In genomic region chr7:143823266-143823605, GRCm38 (mm10) we compare ENCODE assay signal across 8 mouse cellular contexts. TPM values are rescaled to one million over a fixed set of nuclear protein-coding genes. Genes with fewer than 3 reads are reported as not detected.
DNase-seq lines count a peak whose midpoint lies in the region; ATAC-seq and TF ChIP-seq lines count a peak whose summit lies in the region.

No protein-coding gene starts in this region.

- no peaks in the 10 kb centered on the region for H3K27me3 ChIP-seq in thymus, adult 2 months (ENCODE audit: control insufficient read depth, insufficient read depth, low read length)
- no peaks in the 10 kb centered on the region for H3K27me3 ChIP-seq in limb, embryonic 15.5 days

- WGBS in thymus, adult 2 months: 66% methylated on average over 4 of the region's 4 CpGs
- WGBS in limb, embryonic 15.5 days: 56% methylated on average over 4 of the region's 4 CpGs

- intact Hi-C loops in gastrocnemius, adult 2 months (cut with DNase I): loop anchor here (10.0 kb wide), 1 partner anchor 228 kb away; no protein-coding TSS in a partner anchor
- intact Hi-C loops in gastrocnemius, postnatal 36 days (cut with DNase I): no loop called here

- no peak for ATAC-seq in limb, embryonic 15.5 days (ENCODE audit: insufficient number of reproducible peaks, low FRiP score, low TSS enrichment, low read depth)

- no peaks in the 10 kb centered on the region; the same call in 1 of the 2 replicates for H3K36me3 ChIP-seq in thymus, adult 2 months (ENCODE audit: control insufficient read depth, insufficient read depth, low read length)
- H3K36me3 ChIP-seq in limb, embryonic 15.5 days: peaks cover 8% of the 10 kb centered on the region

- peaks cover 11% of the 10 kb centered on the region for H3K4me1 ChIP-seq in thymus, adult 2 months (replicated peaks; ENCODE audit: control insufficient read depth, insufficient read depth, low read length)
- H3K4me1 ChIP-seq in limb, embryonic 15.5 days: peaks cover 11% of the 10 kb centered on the region

- peak overlapping the region; percentile 89 for H3K4me3 ChIP-seq in gastrocnemius, adult 2 months
- H3K4me3 ChIP-seq in thymus, adult 2 months (ENCODE audit: control insufficient read depth, insufficient read depth, low read length): peak overlapping the region; percentile 36
- H3K4me3 ChIP-seq in limb, embryonic 15.5 days: peak overlapping the region; percentile 65

- peak; percentile 32 for DNase-seq in gastrocnemius, adult 2 months
- DNase-seq in gastrocnemius, postnatal 36 days: no peak
- no peak for DNase-seq in thymus, adult 2 months
- DNase-seq in thymus, postnatal 25 days: no peak
- DNase-seq in testis, postnatal 14 days (ENCODE audit: low spot score): peak; percentile 67
- DNase-seq in layer of hippocampus, adult 11-12 months (ENCODE audit: low spot score): no peak
- DNase-seq in Muller cell, postnatal 12 days (ENCODE audit: inconsistent ontology term): no peak

- H3K4me2 ChIP-seq in limb, embryonic 15.5 days: peak overlapping the region; percentile 70

- H3K9ac ChIP-seq in limb, embryonic 15.5 days: peak overlapping the region; percentile 35; the same call in 1 of the 2 replicates

- H3K9me3 ChIP-seq in limb, embryonic 15.5 days: no peaks in the 10 kb centered on the region

- peak overlapping the region; percentile 93 for H3K27ac ChIP-seq in gastrocnemius, adult 2 months
- H3K27ac ChIP-seq in thymus, adult 2 months (ENCODE audit: control insufficient read depth, insufficient read depth, low read length): peak overlapping the region; percentile 54
- peak overlapping the region; percentile 79 for H3K27ac ChIP-seq in limb, embryonic 15.5 days

- no peak for TF ChIP-seq CTCF in gastrocnemius, adult 2 months (IDR thresholded peaks at IDR 0.05)
- TF ChIP-seq CTCF in thymus, adult 2 months (IDR thresholded peaks at IDR 0.05; ENCODE audit: borderline replicate concordance, control insufficient read depth, extremely low read depth, insufficient read depth, low read length, poor library complexity): no peak

- no peak for TF ChIP-seq POLR2A in thymus, adult 2 months (IDR thresholded peaks at IDR 0.05; ENCODE audit: control insufficient read depth, extremely low read depth, insufficient read depth, low read length, poor library complexity)

RNA-seq across cellular contexts. Expression of gene Dhcr7, which starts 0.3 kb away (rescaled TPM):
- total RNA-seq in gastrocnemius, adult 2 months (2021): 1 to 10 TPM; 4.2 to 7.6 TPM
- total RNA-seq in gastrocnemius, postnatal 36 days (2021): 1 to 10 TPM; 4.4 to 4.6 TPM
- polyA plus RNA-seq in thymus, adult 2 months (2012; rRNA removed): 246 and 256 TPM in 2 replicates
- 45.2 and 46.8 TPM in 2 replicates for polyA plus RNA-seq in limb, embryonic 15.5 days (2015; fragmentation: Nextera tagmentation; extraction: Ambion mirVana)

RNA-seq across cellular contexts. Expression of gene Nadsyn1, which starts 0.6 kb away (rescaled TPM):
- total RNA-seq in gastrocnemius, adult 2 months (2021): 1 to 10 TPM; 3.7 to 4.6 TPM
- 1 to 10 TPM; 3.6 to 3.9 TPM for total RNA-seq in gastrocnemius, postnatal 36 days (2021)
- 14.0 and 17.7 TPM in 2 replicates for polyA plus RNA-seq in thymus, adult 2 months (2012; rRNA removed)
- polyA plus RNA-seq in limb, embryonic 15.5 days (2015; fragmentation: Nextera tagmentation; extraction: Ambion mirVana): 6.6 and 6.7 TPM in 2 replicates

RNA-seq across cellular contexts. Expression of gene Mrgpre, which starts 38.9 kb away (rescaled TPM):
- total RNA-seq in gastrocnemius, adult 2 months (2021): under 1 TPM; 0.43 to 0.84 TPM
- total RNA-seq in gastrocnemius, postnatal 36 days (2021): under 1 TPM; 0.43 to 0.54 TPM
- polyA plus RNA-seq in thymus, adult 2 months (2012; rRNA removed): 9.8 and 11.3 TPM in 2 replicates
- polyA plus RNA-seq in limb, embryonic 15.5 days (2015; fragmentation: Nextera tagmentation; extraction: Ambion mirVana): 1.6 and 2.1 TPM in 2 replicates

RNA-seq across cellular contexts. Expression of gene Gm498, which starts 43.4 kb away (rescaled TPM):
- total RNA-seq in gastrocnemius, adult 2 months (2021): not detected
- total RNA-seq in gastrocnemius, postnatal 36 days (2021): not detected
- polyA plus RNA-seq in thymus, adult 2 months (2012; rRNA removed): not detected in 2 replicates
- polyA plus RNA-seq in limb, embryonic 15.5 days (2015; fragmentation: Nextera tagmentation; extraction: Ambion mirVana): not detected in 2 replicates

RNA-seq across cellular contexts. Expression of gene Mrgprg, which starts 56.4 kb away (rescaled TPM):
- 1 to 10 TPM in 1 of 2 experiments, under 1 TPM in 1; 0.26 to 1.3 TPM for total RNA-seq in gastrocnemius, adult 2 months (2021)
- total RNA-seq in gastrocnemius, postnatal 36 days (2021): not detected
- 2.0 and 2.2 TPM in 2 replicates for polyA plus RNA-seq in thymus, adult 2 months (2012; rRNA removed)
- not detected in 2 replicates for polyA plus RNA-seq in limb, embryonic 15.5 days (2015; fragmentation: Nextera tagmentation; extraction: Ambion mirVana)

Comparison
In these comparisons a context has a peak if more than half of its experiments do, and no peak if none do; other contexts are left out.
1. DNase-seq: peak in gastrocnemius, adult 2 months (single experiment) and testis, postnatal 14 days (single experiment); none in gastrocnemius, postnatal 36 days (0 of 2), thymus, adult 2 months (single experiment), thymus, postnatal 25 days (single experiment), layer of hippocampus, adult 11-12 months (single experiment) and Muller cell, postnatal 12 days (single experiment).
2. H3K4me3 ChIP-seq: peak in every context shown above with its lines; median percentile 89 in gastrocnemius, adult 2 months; 65 in limb, embryonic 15.5 days; 36 in thymus, adult 2 months.
3. Peak in every context shown above with its lines, with median percentiles within 50 percentile points of each other: H3K27ac ChIP-seq.